Mouse (Mus musculus) c-Kit-positive CD71-positive TER-119-negative erythroid progenitor cells, embryonic 14.5 days (primary cell): ENCODE measurements around the gene Fam222b.
"Not testable (repeated sequence)": the region's sequence is repeated elsewhere in the genome, so short reads cannot be mapped to it uniquely, and the experiment has no call there.

Experiments used
- DNase-seq: peaks from one replicate; pipeline ENCODE4 v3.0.0-alpha.2; 2013; ENCODE audit warnings: low read depth

The Fam222b gene

DNA sequence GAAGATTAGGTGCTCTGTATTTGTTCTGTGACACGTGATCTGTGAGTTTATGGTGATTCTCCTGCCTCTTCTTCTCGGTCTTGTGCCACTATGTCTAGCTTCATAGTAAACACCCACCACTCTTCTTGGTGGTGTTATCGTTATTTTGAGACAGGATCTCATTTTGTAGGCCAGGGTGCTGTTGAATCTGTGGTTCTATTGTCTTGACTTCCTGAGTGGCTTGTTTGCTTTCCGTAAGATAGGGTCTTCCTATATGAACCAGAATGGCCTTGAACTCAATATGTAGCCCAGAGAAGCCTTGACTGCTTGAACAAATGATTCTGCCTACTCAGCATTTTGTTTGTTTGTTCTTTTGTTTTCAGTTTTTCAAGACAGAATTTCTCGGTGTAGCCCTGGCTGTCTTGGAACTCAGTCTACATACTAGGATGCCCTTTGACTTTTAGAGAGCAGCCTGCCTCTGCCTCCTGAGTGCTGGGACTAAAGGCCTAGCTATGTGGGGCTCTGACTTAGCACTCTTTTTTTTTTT, 6.6 kb upstream of the Fam222b start:
- no peak for DNase-seq

DNA sequence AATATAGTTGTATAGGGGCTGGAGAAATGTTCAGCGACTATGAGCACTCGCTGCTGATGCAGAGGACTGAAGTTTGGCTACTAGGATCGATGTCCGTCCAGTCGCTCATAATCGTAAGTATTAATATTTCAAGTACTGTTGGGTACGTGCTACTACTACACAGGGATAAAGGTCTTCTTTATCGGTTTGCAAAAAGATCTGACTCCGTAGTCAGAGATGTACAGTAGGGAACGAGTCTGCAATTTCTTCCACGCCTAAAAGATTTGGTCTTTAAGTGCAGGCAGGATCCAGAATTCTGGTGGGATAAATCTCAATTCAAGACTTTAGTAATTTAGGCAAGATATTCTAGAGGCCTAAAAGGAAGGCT, 340 bp upstream of the Fam222b start:
- no peak for DNase-seq

DNA sequence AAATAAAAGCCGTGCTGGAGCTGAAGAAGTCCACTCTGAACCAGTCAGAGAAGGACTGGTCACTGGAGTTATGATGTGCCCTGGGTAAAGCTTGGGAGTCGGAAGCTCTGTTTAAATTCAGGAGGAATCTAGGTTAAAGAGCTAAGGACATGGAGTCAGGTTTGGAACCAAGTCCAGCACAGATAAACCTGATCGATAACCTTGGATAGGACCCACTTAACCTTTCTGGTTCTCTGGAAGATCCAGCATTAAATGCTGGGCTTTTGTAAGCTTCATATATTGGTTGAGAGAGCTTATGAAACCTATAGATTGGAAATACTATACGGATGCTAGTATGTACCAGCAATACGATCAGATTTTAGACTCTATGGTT, 670 bp downstream of the Fam222b start:
- DNase-seq, result no peak

DNA sequence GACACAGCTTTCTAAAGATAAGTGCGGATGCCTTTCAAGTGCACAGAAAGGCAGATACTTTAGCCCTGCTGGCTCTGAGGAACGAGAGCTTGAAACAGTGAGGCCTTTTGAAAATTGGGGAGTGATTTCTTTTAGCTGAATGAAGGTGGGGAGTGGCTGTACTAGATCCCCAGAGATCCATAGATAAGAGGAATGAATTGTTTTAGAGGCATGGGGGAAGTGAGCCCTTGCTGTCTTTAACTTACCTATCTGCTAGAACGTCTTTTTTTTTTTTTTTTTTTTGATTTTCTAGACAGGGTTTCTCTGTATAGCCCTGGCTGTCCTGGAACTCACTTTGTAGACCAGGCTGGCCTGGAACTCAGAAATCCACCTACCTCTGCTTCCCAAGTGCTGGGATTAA, 2.6 kb downstream of the Fam222b start:
- DNase-seq, result no peak

DNA sequence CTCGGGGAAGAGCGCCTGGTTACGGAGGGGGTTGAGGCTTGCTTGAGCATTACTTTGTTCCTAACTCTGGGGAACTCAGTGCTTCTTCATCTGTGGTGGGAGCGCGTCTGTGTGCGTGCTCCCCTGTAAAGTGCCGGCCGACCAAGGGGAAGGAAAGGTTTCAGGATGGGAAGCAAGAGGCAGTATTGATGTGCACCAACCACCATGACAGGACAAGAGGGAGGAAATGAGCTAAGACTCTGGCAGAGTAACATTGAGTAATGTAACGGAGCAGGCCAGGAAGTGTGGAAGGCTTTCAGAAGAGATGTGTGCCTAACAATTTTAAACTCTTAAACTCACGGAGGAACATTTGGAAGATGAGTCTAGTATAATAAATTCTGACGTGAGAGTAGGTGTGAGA, 6.3 kb downstream of the Fam222b start:
- DNase-seq, result no peak

DNA sequence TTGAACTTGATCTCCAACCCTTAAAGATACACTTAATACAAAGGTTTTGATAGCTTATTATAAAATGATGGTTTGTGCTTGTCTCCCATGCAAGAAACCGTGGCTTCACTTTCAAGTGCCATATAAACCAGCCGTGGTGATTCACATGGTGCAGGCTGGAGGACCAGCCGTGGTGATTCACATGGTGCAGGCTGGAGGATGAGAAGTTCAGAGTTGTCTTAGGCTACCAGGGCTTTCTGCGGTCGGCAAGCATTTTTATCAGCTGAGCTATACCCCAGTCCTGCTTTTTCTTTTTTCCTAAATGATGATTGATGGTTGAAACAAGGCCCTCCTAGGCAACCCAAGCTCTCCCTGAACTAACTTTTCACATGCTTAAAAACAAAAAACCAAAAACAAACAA, 7.7 kb downstream of the Fam222b start:
- no peak for DNase-seq

DNA sequence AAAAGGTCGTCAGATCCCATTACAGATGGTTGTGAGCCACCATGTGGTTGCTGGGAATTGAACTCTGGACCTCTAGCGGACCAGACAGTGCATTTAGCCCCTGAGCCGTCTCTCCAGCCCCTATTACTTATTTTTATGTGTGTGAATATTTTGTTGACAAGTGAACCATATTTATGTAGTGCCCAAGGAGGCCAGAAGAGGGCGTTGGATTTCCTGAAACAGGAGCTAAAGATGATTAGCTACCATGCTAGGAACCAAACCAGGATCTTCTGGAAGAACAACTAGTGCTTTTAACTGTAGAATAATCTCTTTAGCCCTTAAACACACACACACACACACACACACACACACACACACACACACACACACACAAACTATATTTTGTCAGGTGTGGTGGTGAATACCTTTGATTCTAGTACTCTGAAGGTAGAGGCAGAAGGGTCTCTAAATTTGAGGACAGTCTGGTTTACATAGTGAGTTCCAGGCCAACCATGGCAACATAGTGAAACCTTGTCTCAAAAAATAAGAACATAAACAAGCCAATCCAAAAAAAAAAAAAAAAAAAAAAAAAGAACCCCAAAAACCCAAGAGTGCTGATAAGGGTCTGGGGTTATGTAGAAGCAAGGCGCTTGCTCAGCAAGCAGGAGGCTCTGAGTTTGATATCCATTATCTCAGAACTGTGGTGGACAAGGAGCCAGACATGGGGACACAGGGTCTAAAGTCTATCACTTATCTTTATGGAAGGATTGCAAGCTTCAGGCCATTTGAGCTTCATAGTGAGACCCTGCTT, 8.7 kb downstream of the Fam222b start:
- no peak for DNase-seq

DNA sequence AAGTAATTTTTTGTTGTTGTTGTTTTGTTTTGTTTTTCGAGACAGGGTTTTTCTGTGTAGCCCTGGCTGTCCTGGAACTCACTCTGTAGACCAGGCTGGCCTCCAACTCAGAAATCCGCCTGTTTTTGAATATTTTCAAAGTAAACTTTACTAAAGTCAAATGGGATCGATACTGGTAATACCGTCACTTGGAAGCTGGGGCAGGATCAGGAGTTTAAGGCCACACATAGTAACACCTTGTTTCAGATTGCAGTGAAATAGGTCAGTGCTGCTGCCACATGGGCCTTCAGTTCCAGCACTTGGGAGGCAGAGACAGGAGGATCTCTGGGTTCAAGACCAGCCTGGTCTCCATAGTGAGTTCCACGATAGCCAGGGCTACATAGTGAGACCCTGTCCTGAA, 10.0 kb downstream of the Fam222b start:
- DNase-seq, result no peak

DNA sequence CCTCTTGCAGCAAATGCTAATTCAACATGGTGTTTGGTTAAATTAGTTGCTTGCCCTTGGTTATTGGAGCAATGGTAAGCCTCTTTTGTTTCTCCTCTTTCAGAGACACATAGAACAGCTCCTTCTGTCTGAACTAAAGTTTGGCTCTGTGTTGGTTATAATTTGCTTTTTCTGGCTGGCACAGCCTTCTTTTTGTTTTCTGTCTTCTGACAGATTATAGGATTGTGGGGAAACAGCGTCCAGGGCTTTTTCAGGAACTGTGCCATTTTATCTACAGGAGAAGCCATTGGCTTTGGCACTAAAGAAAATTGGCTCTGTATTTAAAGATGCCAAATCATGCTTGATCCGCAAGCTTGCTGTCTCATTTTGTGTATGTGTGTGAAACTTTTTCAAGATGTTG, 19.2 kb downstream of the Fam222b start:
- DNase-seq, result no peak

DNA sequence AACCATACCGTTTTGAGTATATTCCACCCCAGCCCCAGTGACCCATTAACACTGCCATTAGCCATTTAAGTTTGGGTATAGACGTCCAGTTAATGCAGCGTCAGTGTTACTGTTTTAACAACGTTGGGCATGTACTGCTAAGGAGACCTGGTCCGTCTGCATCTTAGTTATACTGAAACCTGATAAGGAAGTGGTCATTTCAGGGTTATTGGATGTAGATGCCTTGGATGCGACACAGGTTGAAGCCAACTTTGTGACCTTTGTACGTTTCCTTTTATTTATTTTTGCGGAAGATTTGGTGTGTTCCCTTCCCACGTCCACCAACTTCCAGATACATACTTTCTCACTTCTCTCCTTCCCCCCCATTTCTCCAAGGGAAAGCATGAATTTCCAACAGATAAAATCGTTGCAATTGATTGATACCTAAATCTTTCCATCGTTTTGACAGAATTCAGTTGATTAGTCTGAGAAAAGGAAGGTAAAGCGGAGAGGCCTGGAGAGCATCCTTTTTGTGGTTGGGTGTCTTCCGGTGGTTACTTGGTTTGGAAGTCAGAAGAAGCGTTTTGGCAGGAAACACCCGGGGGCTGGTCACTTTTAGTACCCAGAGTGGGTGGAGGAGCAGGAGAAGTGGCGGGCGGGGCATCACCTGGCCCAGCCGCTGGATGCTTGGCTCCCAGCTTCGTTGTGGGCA, 20.4 kb downstream of the Fam222b start:
- no peak for DNase-seq

DNA sequence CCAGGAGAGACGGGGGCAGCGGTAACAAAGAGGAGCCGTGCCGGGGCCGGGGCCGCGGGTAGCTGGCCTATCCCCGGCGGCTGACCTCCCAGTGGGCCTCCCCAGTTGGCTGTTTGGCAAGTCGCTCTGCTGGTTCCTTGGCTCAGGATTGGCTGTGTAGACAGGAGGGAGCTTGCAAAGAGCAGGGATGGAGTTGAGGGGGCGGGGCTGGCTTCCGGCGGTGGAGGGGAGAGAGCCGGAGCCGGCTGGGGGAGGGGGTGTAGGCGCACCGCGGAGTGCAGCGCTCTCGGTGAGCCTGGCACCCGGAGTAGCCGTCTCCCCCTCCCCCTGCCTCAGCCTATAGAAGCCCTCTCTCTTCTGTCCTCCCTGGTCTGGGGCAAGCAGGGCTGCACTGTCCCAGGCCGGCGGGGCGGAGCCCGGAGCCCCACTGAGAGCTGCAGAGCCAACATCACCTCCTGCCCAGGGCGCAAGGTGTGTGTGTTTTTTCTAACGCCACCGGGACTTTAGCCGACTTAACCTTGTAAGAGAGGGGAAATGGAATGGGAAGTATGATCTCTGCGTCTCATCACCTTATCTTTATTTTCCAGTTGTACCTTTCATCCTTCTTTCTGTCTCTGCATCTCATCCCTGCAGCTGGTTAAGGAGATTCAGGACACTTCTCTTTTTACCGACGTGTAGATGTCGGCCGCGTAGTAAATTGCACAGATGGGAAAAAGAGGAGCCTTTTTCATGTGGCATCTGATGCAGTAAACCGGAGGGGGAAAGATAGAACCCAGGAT, 21.1 kb downstream of the Fam222b start:
- DNase-seq, result peak; percentile 93

DNA sequence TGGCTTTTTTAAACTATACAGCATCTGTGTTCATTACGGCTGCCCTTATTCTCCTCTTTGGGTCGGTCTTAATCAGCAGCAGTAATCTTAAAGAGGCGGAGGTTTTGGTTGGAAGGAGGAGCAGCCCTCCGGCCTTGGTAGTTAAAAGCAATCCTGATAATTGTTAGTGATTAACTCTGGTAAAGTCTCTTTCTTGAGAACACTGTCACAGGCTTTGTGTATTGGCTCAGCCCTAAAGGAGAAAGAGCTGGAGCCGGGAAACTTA, 21.6 kb downstream of the Fam222b start:
- no peak for DNase-seq

DNA sequence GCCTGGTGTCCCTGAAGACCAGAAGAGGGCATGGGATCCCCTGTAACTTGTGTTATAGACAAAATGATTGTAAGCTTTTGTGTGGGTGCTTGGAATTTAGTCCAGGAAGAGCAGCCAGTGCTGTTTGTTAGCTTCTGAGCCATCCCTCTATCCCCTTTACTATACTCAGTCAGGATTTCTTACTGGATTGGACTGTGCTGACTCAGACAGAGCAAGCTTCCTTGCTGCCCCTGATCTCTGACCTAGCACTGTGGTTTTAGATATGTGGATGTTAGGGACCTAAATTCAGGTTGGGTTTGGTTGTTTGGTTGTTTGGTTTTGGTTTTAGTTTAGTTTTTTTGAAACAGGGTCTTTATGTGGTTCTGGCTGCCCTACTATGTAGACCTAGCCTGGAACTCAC, 24.0 kb downstream of the Fam222b start:
- no peak for DNase-seq

DNA sequence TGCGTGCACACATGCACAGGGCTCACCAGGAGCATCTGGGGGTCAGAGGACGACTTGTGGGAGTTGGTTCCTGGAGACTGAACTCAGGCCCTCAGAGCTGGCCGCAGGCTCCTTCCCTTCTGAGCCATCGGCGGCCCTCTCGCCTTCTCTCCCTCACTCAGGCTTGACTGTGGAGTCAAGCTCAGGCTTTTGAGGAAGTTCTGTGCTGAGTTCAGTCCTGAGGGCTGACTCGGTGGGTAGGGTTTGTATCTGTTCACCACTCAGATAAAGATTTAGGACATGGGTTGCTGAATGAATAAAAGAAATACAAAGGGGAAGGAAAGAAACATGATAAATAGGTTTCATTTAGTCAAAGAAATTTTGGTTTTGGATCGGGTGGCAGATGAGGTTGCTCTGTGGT, 25.4 kb downstream of the Fam222b start:
- DNase-seq, result no peak

DNA sequence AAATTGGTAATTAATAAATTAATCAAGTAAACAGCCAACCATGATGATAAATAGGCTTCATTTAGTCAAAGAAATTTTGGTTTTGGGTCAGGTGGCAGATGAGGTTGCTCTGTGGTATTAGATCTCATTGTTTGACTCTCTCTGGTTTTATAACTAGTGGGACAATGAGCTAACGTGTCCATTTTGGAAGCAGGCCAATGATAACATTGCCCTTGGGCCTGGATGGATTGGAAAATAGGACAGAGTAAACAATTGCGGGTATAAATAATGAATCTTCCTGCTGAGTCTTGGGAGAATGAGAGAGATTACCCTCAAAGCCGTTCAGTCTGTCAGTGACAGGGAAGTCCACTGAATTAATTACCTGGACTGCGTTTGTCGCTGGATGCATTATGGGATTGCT, 26.7 kb downstream of the Fam222b start:
- no peak for DNase-seq

DNA sequence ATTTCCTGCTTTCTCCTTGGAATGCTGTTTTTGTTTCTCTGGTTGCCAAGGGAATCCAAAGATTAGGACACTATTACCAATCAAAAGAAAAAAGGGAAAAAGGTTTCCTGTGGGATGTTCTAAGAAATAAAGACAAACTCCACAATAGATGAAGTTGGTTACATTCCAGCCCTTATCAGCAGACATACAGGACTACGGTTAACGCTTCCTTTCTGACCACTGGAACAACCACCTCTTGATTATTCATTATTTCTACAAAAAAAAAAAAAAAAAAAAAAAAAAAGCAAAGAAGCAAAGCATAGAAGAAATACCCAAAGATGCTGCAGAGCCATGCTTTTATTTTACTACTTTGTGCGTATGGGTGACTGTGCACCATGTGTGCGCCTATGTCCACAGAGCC, 28.4 kb downstream of the Fam222b start:
- DNase-seq, result no peak

DNA sequence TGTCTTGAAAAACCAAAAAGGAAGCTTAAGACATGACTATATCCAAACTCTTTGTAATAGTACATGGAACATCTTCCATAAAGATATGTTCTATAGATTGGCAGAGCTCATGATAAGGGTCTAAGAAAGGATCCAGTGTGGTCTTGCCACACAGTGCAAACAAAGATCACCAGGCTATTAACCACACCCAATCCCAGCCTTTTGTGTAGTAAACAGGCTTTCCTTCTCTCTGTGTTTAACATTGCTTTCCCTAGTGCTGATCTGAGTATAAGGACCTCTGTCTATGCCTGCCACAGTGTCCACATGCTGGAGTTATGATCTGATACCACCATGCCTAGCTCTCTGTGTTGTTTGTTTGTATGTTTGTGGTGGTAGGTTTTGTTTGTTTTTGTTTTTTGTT, 29.3 kb downstream of the Fam222b start:
- no peak for DNase-seq

DNA sequence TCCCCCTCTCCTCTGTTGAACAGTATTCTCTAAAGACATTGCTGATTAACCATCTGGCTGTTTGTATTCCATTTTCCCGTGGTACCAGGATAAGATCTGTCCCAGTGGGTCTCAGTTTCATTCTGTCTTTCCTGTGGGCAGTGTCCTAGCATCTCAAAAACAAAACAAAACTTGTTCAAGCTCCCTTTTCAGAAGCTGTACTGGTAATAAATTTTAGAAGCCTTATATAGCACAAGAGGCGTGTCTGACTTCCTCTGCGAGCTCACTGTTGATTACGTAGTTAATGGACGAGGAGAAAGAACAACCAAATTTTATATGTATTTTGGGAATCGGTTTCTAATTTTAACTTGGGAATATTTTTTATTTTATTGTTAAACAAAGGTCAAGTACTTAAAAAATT, 31.2 kb downstream of the Fam222b start:
- no peak for DNase-seq

DNA sequence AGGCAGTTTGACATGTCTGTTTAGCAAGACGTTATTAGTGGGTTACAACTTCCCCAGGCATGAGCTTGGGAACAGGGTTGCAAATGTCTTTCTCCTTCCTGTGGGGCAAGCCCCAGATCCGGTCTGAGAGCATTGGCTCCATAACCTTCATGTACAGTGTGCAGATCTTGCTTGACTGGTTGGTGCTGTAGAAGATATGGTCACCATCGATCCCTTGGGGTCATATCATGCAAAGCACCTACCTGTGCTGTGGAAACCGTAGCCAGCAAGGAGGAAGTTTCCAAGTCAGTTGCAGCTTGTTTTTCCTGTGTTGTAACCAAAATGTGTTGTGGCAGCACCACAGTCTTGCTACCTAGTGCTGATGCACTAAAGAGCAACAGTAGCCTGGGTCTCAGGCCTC, 32.3 kb downstream of the Fam222b start:
- DNase-seq, result no peak

DNA sequence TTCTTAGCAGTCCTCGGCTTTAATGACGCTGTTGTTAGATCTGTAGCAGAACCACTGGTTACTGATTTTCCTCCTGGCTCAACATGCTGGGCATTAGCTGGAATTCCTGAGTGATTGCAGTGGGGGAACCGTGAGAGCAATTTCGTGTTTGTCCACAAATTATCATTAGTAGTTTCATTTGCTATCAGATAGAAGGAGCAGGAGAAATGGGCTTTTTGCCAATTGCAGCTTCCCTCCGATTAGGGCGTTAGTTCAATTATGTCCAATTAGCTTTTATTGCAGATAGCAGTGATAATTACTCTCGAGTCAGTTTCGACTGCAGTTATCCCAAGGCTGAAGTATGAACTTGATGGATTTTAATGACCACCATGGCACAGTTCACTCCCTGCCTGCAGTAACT, 35.0 kb downstream of the Fam222b start:
- DNase-seq, result no peak

DNA sequence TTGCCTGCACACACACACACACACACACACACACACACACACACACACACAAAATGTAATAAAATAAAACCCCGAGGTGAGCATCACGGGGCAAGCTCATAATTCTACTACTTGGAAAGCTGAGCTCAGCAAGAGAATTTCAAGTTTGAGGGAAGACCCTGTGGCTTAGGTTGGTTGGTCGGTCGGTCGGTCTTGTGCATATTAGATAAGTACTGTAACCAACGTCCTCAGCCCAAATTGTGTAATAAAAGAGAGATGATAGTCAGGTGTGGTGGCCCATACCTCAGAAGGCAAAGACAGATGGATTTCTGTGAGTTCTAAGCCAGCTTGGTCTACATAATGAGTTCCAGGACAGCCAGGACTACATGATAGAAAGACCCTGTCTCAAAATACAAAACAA, 39.5 kb downstream of the Fam222b start:
- DNase-seq, result no peak

DNA sequence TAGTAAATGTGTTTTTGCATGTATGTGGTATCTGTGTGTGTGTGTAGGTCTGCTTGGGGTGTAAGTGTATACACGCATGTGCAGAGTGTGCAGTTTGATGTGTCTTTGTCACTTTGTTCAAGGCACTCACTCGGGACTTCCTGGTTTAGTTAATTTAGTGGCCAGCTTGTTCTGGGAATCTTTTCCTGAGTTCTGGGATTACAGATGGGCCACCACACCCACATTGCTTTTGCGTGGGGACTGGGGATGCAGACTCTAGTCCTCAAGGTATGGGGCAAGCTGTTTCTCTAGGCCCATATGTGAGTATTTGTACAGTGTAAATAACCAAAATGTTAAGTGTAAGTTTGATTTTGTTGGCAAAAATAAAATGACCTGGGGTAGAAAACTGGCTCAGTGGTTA, 39.9 kb downstream of the Fam222b start:
- no peak for DNase-seq

DNA sequence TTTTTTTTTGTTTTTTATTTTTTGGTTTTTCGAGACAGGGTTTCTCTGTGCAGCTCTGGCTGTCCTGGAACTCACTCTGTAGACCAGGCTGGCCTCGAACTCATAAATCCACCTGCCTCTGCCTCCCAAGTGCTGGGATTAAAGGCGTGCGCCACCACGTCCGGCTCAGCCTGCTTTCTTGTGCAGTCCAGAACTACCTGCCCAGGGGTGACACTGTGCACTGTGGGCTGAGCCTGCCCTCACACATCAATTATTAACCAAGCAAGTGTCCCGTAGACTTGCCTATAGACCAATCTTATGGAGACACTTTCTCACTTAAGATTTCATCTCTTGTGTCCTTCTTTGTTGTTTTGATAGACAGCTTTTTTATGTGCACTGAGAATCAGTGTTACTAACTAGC, 40.9 kb downstream of the Fam222b start:
- DNase-seq, result not testable (repeated sequence)
